Mouse (Mus musculus) heart, embryonic 11.5 days (tissue): ENCODE data around the gene Wdr90. TPM values are rescaled to one million over a fixed set of nuclear protein-coding genes. Genes with fewer than 3 reads are reported as not detected.

Experiments used
- ATAC-seq: fragments of 200-750 bp; cut with Nextera tagmentation; replicated peaks from 2 replicates; pipeline ENCODE4 v1.8.0; 2017; ENCODE audit warnings: moderate library complexity; ENCODE audit not compliant: insufficient number of reproducible peaks, low FRiP score, low TSS enrichment
- H3K27ac ChIP-seq: fragments of 300-500 bp; sonication (generic); 2 replicates; pipeline ENCODE4 v1.5.1; 2014; ENCODE audit warnings: mild to moderate bottlenecking, low read depth, low read length
- H3K27me3 ChIP-seq: fragments of 300-500 bp; sonication (generic); 2 replicates; pipeline ENCODE4 v1.6.1; 2014; ENCODE audit warnings: mild to moderate bottlenecking, low read length, mixed read lengths; ENCODE audit not compliant: control insufficient read depth, insufficient read depth
- H3K36me3 ChIP-seq: fragments of 300-500 bp; sonication (generic); 2 replicates; pipeline ENCODE4 v1.6.1; 2014; ENCODE audit warnings: mild to moderate bottlenecking, low read length, moderate library complexity, mixed read lengths; ENCODE audit not compliant: control insufficient read depth, insufficient read depth
- H3K4me1 ChIP-seq: fragments of 300-500 bp; sonication (generic); 2 replicates; pipeline ENCODE4 v1.6.1; 2014; ENCODE audit warnings: low read length; ENCODE audit not compliant: control insufficient read depth, insufficient read depth
- H3K4me2 ChIP-seq: fragments of 300-500 bp; sonication (generic); 2 replicates; pipeline ENCODE4 v1.6.1; 2014; ENCODE audit warnings: mild to moderate bottlenecking, moderate library complexity
- H3K4me3 ChIP-seq: fragments of 300-500 bp; sonication (generic); 2 replicates; pipeline ENCODE4 v1.5.1; 2014; ENCODE audit warnings: low read depth, low read length
- H3K9ac ChIP-seq: fragments of 300-500 bp; sonication (generic); 2 replicates; pipeline ENCODE4 v1.6.1; 2014; ENCODE audit warnings: mild to moderate bottlenecking, low read depth, low read length, moderate library complexity
- H3K9me3 ChIP-seq: fragments of 300-500 bp; sonication (generic); replicated peaks from 2 replicates; pipeline ENCODE4 v1.6.1; 2016; ENCODE audit warnings: low read length; ENCODE audit not compliant: control insufficient read depth
- WGBS: fragments of 180-500 bp; shearing (Covaris S2); extraction: QIAGEN DNeasy Blood & Tissue Kit; methylation state at CpG from one replicate; pipeline ENCODE4 v1.1.7; 2014; ENCODE audit not compliant: insufficient replicate concordance; 5-methylcytosine and 5-hydroxymethylcytosine counted together
- polyA plus RNA-seq: library from polyadenylated mRNA; unstranded; fragments of >200 nt; fragmentation: Nextera tagmentation; extraction: Ambion mirVana; gene quantifications from 2 replicates; pipeline ENCODE4 v1.2.1, GENCODE M21; 2014

Wdr90 gene
- polyA plus RNA-seq: 12.3 and 14.0 TPM in 2 replicates

DNA sequence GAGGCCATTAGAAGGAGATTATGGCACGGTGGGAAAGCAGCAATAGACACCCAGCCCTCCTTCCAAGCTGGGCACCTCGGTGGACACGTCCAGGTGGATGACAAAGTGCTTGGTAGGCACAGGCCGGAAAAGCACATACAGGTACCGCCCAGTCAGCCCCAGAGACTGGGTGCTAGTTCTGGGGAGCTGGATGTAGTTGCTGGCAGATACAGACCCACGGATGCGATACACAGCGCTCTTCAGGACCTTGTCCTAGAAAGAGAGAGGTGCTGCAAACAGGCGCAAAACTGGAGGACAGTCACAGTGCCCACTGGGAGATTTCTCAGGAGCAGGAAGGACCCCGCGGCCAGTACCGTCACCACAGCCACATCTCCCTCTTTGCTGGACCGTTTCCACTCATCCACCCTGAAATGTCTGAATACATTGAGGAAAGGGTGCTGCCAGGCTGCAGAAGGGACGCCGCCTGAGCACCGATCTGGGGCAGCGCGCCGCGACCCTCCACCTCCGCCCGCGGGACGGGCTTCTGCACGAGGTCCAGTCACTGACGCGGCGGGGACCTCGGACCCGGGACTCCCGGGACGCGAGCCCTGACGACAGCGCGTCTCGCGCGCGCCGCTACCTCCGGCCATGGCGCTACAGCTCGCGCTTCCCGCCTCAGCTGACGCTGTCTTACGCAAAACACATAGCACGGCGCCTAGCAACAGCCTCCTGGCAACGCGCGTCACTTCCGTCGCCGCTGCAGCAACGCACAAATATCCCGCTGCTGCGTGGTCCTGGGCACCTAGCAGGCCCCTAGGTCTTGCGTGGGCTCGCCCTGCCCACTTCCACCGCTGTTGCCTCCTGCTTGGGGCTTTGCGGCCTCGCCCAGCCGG is at the start of gene Wdr90:
Gene Wdr90, minus strand, starts transcription at position 670 of the 872 bp plus-strand sequence.
- ATAC-seq: peak; percentile 81; the same call in 1 of the 2 replicates
- H3K9ac ChIP-seq: peak within 1 kb of the TSS; percentile 82
- no peaks in the 10 kb centered on the region for H3K36me3 ChIP-seq
- peak within 1 kb of the TSS; percentile 70 for H3K27ac ChIP-seq
- H3K4me3 ChIP-seq: peak within 1 kb of the TSS; percentile 52
- peaks cover 4% of the 10 kb centered on the region; the same call in 1 of the 2 replicates for H3K4me1 ChIP-seq
- H3K9me3 ChIP-seq: no peaks in the 10 kb centered on the region
- no peaks in the 10 kb centered on the region for H3K27me3 ChIP-seq
- H3K4me2 ChIP-seq: peak within 1 kb of the TSS; percentile 85
- 5% methylated on average over 65 of the region's 65 CpGs for WGBS

DNA sequence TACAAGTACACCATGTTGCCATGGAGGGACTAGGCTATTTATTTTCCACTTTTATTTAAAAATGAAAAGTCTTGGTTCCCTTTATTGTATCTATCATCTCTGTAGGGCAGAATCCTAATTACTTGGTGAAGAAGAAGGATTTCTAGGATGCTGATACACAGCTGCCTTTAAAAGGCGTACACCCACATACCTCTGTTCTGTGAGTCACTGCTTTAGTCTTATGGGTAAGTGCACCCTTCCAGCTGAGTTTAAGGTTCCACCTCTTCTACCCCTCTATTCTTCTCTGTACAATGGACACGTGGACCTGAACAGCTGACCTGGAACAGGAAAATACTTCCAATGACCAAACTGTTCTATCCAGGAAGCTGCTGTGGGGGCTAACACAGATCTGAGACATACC is 46.3 kb upstream of the Wdr90 start:
- Histone ChIP-seq H3K4me1 (no peaks in the 10 kb centered on the region), H3K9me3 (no peaks in the 10 kb centered on the region), H3K4me2 (no peak overlapping the region), H3K4me3 (no peak overlapping the region), H3K27me3 (no peaks in the 10 kb centered on the region), H3K9ac (no peak overlapping the region), H3K36me3 (no peaks in the 10 kb centered on the region), H3K27ac (no peak overlapping the region)
- WGBS: 82% methylated on average over 2 of the region's 2 CpGs
- ATAC-seq: no peak

DNA sequence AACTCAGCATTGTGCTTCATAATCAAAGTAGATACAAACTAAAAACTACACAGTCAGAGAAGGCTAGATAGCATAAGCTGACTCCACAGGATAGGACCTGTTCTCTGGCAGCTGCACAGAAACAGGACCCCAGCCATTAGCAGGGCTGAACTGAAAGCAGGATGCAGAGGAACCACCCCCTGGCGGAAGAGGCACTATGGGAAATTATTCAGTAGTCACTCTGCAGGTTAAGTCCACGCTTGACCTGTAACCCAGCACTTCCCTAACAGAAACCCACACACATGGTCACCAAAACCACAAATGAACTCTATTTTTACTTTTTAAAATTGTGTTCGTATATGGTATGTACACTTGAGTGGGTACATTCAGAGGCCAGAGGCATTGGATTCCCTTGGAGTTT is 41.8 kb upstream of the Wdr90 start:
- no peak overlapping the region for H3K9ac ChIP-seq
- WGBS: 72% methylated on average over 3 of the region's 3 CpGs
- no peaks in the 10 kb centered on the region for H3K4me1 ChIP-seq
- H3K27ac ChIP-seq: no peak overlapping the region
- H3K4me3 ChIP-seq: no peak overlapping the region
- no peak overlapping the region for H3K4me2 ChIP-seq
- no peak for ATAC-seq
- no peaks in the 10 kb centered on the region; the same call in 1 of the 2 replicates for H3K36me3 ChIP-seq
- no peaks in the 10 kb centered on the region for H3K27me3 ChIP-seq
- no peaks in the 10 kb centered on the region for H3K9me3 ChIP-seq

DNA sequence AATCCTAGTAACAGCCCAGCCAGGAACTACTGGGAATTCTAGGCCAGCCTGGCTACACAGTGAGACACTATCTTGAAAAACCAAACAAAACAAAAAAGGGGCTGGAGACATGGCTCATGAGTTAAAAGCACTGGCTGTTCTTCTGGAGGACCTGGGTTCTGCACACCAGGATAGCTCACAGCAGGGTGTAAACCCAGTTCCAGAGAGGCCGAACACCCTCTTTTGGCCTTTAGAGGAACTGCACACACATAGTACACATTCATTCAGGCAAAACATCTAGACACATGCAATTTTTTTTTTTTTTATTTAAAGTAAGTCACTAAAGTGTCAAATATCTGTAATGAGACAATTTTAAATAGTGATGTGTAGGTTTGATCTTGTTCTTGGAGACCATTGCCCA is 38.9 kb upstream of the Wdr90 start:
- Histone ChIP-seq H3K4me1 (0 out of 2 replicates have a peak, but pooled peaks cover 5% of the 10 kb centered on the region), H3K9ac (no peak overlapping the region), H3K9me3 (no peaks in the 10 kb centered on the region), H3K4me3 (no peak overlapping the region), H3K27ac (no peak overlapping the region), H3K27me3 (no peaks in the 10 kb centered on the region), H3K36me3 (no peaks in the 10 kb centered on the region; the same call in 1 of the 2 replicates), H3K4me2 (no peak overlapping the region)
- 86% methylated on average over 1 of the region's 1 CpGs for WGBS
- ATAC-seq: no peak

DNA sequence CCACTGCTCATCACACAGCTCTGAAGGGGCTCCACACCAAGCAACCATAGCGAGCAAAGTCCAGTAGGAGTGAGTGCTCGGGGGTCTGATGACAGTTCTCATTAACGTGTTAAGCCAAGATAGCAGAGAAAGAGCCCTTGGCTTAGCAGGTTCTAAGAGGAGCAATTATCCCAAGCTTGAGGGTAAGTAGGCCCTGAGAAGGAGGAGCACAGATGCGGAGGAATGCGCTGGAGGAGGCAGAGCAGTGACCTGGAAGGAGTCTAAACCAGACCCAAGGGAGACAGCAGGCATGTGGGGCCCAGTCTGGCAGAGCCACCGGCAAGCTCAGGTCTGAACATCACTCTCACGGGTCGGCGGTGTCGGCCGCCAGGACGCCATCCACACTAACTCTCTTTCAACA is 34.6 kb upstream of the Wdr90 start:
- Histone ChIP-seq H3K9me3 (no peaks in the 10 kb centered on the region), H3K4me3 (no peak overlapping the region), H3K27me3 (no peaks in the 10 kb centered on the region), H3K4me2 (no peak overlapping the region), H3K4me1 (0 out of 2 replicates have a peak, but pooled peaks cover 5% of the 10 kb centered on the region), H3K27ac (no peak overlapping the region), H3K36me3 (no peaks in the 10 kb centered on the region; the same call in 1 of the 2 replicates), H3K9ac (no peak overlapping the region)
- 63% methylated on average over 12 of the region's 12 CpGs for WGBS
- ATAC-seq: no peak

DNA sequence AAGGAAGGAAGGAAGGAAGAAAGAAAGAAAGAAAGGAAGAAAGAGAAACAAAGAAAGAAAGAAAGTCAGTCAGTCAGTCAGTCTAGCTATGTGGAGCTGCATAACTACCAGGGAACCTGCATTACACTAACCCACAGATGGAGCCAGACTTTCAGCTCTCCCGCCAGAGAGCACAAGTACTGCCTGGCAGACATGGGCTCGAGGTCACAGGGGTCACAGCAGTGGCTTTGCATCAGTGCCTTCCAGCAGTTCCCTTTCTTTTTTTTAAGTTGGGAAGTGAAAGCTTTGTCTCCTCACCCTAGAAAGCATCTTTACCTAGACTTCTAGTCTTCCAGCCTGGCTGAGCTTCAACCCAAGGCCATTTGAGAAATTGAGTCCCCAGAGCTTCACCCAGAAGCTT is 34.1 kb upstream of the Wdr90 start:
- Histone ChIP-seq H3K36me3 (no peaks in the 10 kb centered on the region; the same call in 1 of the 2 replicates), H3K27me3 (no peaks in the 10 kb centered on the region), H3K4me2 (no peak overlapping the region), H3K4me3 (no peak overlapping the region), H3K9me3 (no peaks in the 10 kb centered on the region), H3K27ac (no peak overlapping the region), H3K4me1 (0 out of 2 replicates have a peak, but pooled peaks cover 5% of the 10 kb centered on the region), H3K9ac (no peak overlapping the region)
- 24% methylated on average over 2 of the region's 2 CpGs for WGBS
- ATAC-seq: no peak

DNA sequence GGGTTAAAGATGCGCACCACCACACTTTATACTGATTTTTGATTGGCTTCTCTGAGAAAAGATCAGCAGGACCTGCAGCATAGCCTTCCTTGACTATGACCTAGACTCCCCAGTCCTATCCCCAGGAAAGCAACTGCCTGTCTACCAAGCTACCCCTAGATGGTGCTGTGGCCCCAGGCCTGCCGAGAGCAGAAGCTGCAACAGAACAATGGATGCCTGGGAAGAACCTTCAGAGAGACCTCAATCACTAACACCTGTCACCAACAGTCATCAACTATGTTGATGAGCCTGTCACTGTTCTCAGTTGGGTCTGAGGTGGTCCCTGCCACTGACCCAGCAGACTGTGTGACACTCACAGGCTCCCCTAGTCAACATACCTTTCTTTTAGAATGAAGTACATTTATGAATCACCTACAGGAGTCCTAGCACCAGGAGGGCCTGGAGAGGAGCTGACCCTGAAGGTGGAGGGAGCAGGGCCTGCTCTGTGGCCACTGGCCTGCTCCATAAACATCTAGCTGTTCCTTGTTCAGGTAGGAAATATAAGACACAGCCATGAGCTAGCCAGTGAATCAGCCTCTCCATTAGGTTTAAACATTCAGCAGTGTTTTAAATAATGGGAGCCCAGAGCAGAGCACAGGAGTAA is 32.8 kb upstream of the Wdr90 start:
- Histone ChIP-seq H3K9me3 (no peaks in the 10 kb centered on the region), H3K27me3 (no peaks in the 10 kb centered on the region), H3K9ac (no peak overlapping the region), H3K4me1 (0 out of 2 replicates have a peak, but pooled peaks cover 5% of the 10 kb centered on the region), H3K4me2 (no peak overlapping the region), H3K27ac (no peak overlapping the region), H3K4me3 (no peak overlapping the region), H3K36me3 (no peaks in the 10 kb centered on the region)
- 21% methylated on average over 2 of the region's 2 CpGs for WGBS
- ATAC-seq: no peak

DNA sequence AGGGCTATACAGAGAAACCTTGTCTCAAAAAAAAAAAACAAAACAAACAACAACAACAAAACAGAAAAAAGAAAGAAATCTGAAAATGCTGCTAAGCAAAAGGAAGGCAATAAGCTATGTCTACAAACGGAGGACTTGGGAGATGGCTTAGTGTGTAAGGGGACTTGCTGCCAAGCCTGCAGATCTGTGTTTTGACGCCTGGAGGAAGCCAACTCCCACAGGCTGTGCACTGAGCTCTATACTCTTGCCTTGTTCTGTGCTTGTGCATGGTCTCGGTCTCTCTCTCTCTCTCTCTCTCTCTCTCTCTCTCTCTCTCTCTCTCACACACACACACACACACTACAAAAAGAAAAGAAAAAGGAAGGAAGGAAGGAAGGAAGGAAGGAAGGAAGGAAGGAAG is 27.5 kb upstream of the Wdr90 start:
- ATAC-seq: no peak
- 77% methylated on average over 3 of the region's 3 CpGs for WGBS
- H3K9me3 ChIP-seq: no peaks in the 10 kb centered on the region
- no peaks in the 10 kb centered on the region for H3K27me3 ChIP-seq
- no peak overlapping the region for H3K27ac ChIP-seq
- H3K4me2 ChIP-seq: no peak overlapping the region
- H3K4me1 ChIP-seq: no peaks in the 10 kb centered on the region
- peaks cover 3% of the 10 kb centered on the region; the same call in 1 of the 2 replicates for H3K36me3 ChIP-seq
- no peak overlapping the region for H3K9ac ChIP-seq
- no peak overlapping the region for H3K4me3 ChIP-seq
